Comparison of ENCODE assay signal across 10 mouse cellular contexts in the genomic region with DNA sequence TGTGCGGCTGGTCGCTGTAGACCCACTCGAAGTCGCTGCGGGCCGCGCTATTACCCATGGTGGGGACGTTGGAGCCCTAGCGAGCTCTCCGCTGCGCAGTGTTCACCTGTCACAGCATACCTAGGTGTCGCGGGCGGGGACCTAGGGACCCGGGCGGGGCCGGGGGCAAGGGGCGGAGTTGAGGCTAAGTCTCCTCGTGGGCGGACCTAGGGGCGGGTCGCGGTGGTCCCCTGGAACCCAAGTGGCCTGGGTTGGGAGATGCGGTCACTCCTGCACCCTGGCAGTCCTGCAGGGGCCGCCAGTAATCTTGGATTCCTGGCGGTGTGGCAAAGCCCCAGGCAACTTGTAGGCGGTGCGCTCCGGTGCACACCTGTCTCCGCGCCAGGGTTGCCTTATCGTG. TPM values are rescaled to one million over a fixed set of nuclear protein-coding genes. Genes with fewer than 3 reads are reported as not detected.
A peak's percentile ranks its signal among the peaks of the same experiment; 100 is the strongest.
DNase-seq lines count a peak whose midpoint lies in the region; ATAC-seq and TF ChIP-seq lines count a peak whose summit lies in the region.
"Had no signal": no experiment of that assay in that cellular context is flagged by ENCODE, and none has a peak within 500 bp of the region (broad histone marks: within the 10 kb centered on the region; RNA-seq: fewer than 3 reads in every experiment).

A gene (minus strand): TSS at position 131 of the 400 bp plus-strand sequence.

- H3K9ac ChIP-seq in heart, postnatal 0 days (replicated peaks; ENCODE audit: low read depth, low read length) = no peak within 1 kb of the TSS
- H3K9ac ChIP-seq in forebrain, embryonic 16.5 days (replicated peaks; ENCODE audit: low read depth, low read length) = peak within 1 kb of the TSS; percentile 18; the same call in 1 of the 2 replicates
- H3K9ac ChIP-seq in midbrain, embryonic 14.5 days (replicated peaks; ENCODE audit: low read length) = no peak within 1 kb of the TSS; the same call in 1 of the 2 replicates

- peaks cover 16% of the 10 kb centered on the region for H3K4me1 ChIP-seq in heart, postnatal 0 days (ENCODE audit: control insufficient read depth, insufficient read depth)
- peaks cover 7% of the 10 kb centered on the region for H3K4me1 ChIP-seq in forebrain, embryonic 16.5 days (replicated peaks; ENCODE audit: control insufficient read depth, insufficient read depth, low read length)
- H3K4me1 ChIP-seq in midbrain, embryonic 14.5 days (ENCODE audit: control insufficient read depth, insufficient read depth, low read length) = 0 out of 2 replicates have a peak, but pooled peaks cover 5% of the 10 kb centered on the region

- no peak for TF ChIP-seq EP300 in heart, postnatal 0 days (IDR thresholded peaks at IDR 0.05; ENCODE audit: low read depth)

- no peak within 1 kb of the TSS; the same call in 1 of the 2 replicates for H3K27ac ChIP-seq in heart, postnatal 0 days (ENCODE audit: low read depth)
- H3K27ac ChIP-seq in forebrain, embryonic 16.5 days (ENCODE audit: low read length) = no peak within 1 kb of the TSS
- H3K27ac ChIP-seq in midbrain, embryonic 14.5 days (replicated peaks; ENCODE audit: low read depth, low read length) = no peak within 1 kb of the TSS
- H3K27ac ChIP-seq: macrophage had no signal

- ATAC-seq in heart, postnatal 0 days (ENCODE audit: insufficient read depth, low read depth) = 0 out of 2 replicates have a peak, but pooled peaks have one; percentile 24
- ATAC-seq in forebrain, embryonic 16.5 days = 0 out of 2 replicates have a peak, but pooled peaks have one; percentile 23
- no peak for ATAC-seq in midbrain, embryonic 14.5 days (ENCODE audit: low FRiP score, low TSS enrichment)

- H3K4me3 ChIP-seq in heart, postnatal 0 days (ENCODE audit: low read depth, low read length) = peak within 1 kb of the TSS; percentile 28
- peak within 1 kb of the TSS; percentile 27 for H3K4me3 ChIP-seq in forebrain, embryonic 16.5 days (replicated peaks; ENCODE audit: low read length)
- peak within 1 kb of the TSS; percentile 20 for H3K4me3 ChIP-seq in midbrain, embryonic 14.5 days (replicated peaks; ENCODE audit: low read depth, low read length)

- peaks cover 31% of the 10 kb centered on the region for H3K27me3 ChIP-seq in heart, postnatal 0 days (ENCODE audit: control insufficient read depth, insufficient read depth, low read length)
- H3K27me3 ChIP-seq in forebrain, embryonic 16.5 days (replicated peaks; ENCODE audit: control insufficient read depth, insufficient read depth, low read length) = peaks cover 22% of the 10 kb centered on the region
- peaks cover 26% of the 10 kb centered on the region for H3K27me3 ChIP-seq in midbrain, embryonic 14.5 days (ENCODE audit: control insufficient read depth, insufficient read depth, low read length)

- no peak for TF ChIP-seq CTCF in heart, postnatal 0 days (IDR thresholded peaks at IDR 0.05; ENCODE audit: low read depth)

- no peaks in the 10 kb centered on the region for H3K9me3 ChIP-seq in heart, postnatal 0 days (replicated peaks; ENCODE audit: control insufficient read depth, low read length)
- H3K9me3 ChIP-seq in forebrain, embryonic 16.5 days (ENCODE audit: control insufficient read depth, low read length) = no peaks in the 10 kb centered on the region
- H3K9me3 ChIP-seq in midbrain, embryonic 14.5 days (ENCODE audit: control insufficient read depth, low read length) = no peaks in the 10 kb centered on the region

- WGBS in heart, postnatal 0 days = 3% methylated on average over 30 of the region's 32 CpGs
- 1% methylated on average over 32 of the region's 32 CpGs for WGBS in forebrain, embryonic 16.5 days
- WGBS in midbrain, embryonic 14.5 days = 1% methylated on average over 32 of the region's 32 CpGs

- no peaks in the 10 kb centered on the region for H3K36me3 ChIP-seq in heart, postnatal 0 days (replicated peaks; ENCODE audit: control insufficient read depth, insufficient read depth, low read length)
- no peaks in the 10 kb centered on the region for H3K36me3 ChIP-seq in forebrain, embryonic 16.5 days (ENCODE audit: control insufficient read depth, insufficient read depth)
- no peaks in the 10 kb centered on the region for H3K36me3 ChIP-seq in midbrain, embryonic 14.5 days (ENCODE audit: control insufficient read depth, insufficient read depth, low read length)

- peak within 1 kb of the TSS; percentile 49 for H3K4me2 ChIP-seq in heart, postnatal 0 days (ENCODE audit: low read depth, low read length)
- H3K4me2 ChIP-seq in forebrain, embryonic 16.5 days (ENCODE audit: low read length) = peak within 1 kb of the TSS; percentile 47
- H3K4me2 ChIP-seq in midbrain, embryonic 14.5 days (ENCODE audit: low read length) = peak within 1 kb of the TSS; percentile 44

- DNase-seq in heart, postnatal 0 days (ENCODE audit: low spot score) = no peak
- DNase-seq in heart, adult 11 months = no peak
- peak; percentile 65 to 79 for DNase-seq in kidney, postnatal 4 days
- DNase-seq in midbrain, embryonic 14.5 days = no peak
- DNase-seq in adrenal gland, adult 2 months = no peak
- no peak for DNase-seq in adipocyte (ENCODE audit: low spot score)
- no peak for DNase-seq in adrenal gland, postnatal 36 days

RNA-seq across cellular contexts. Expression of the gene that starts here (rescaled TPM):
- total RNA-seq in heart, postnatal 0 days (2014; rRNA removed; ENCODE audit: low replicate concordance) = 2.3 TPM in 1 of 2 replicates, not detected in the other
- 0.12 and 0.38 TPM in 2 replicates for polyA plus RNA-seq in heart, postnatal 0 days (2015; fragmentation: Nextera tagmentation; extraction: Ambion mirVana)
- polyA plus RNA-seq in forebrain, embryonic 16.5 days (2015; fragmentation: Nextera tagmentation; extraction: Ambion mirVana) = 1.6 and 2.6 TPM in 2 replicates
- 2.5 and 2.8 TPM in 2 replicates for polyA plus RNA-seq in midbrain, embryonic 14.5 days (2014; fragmentation: Nextera tagmentation; extraction: Ambion mirVana)
- total RNA-seq in adrenal gland, adult 2 months (2021) = under 1 TPM in 1 of 2 experiments, not detected in 1; 0.17 TPM
- polyA plus RNA-seq in adrenal gland, adult 2 months (2012; rRNA removed) = 0.10 and 0.27 TPM in 2 replicates
- under 1 TPM in 1 of 2 experiments, not detected in 1; 0.23 TPM for total RNA-seq in adrenal gland, postnatal 36 days (2021)
- total RNA-seq: MEL had no signal
- polyA plus RNA-seq: macrophage had no signal

Comparison
In these comparisons a context has a peak if more than half of its experiments do, and no peak if none do; other contexts are left out.
1. DNase-seq: peak in kidney, postnatal 4 days (2 of 2); none in heart, postnatal 0 days (single experiment), heart, adult 11 months (single experiment), midbrain, embryonic 14.5 days (single experiment), adrenal gland, adult 2 months (single experiment), adipocyte (single experiment) and adrenal gland, postnatal 36 days (0 of 2).
2. Peak in every context shown above with its lines, with median percentiles within 50 percentile points of each other: H3K4me2 ChIP-seq and H3K4me3 ChIP-seq.